Mouse (Mus musculus) hindbrain, embryonic 12.5 days (tissue): ENCODE measurements around the gene Gm21983. TPM values are rescaled to one million over a fixed set of nuclear protein-coding genes. Genes with fewer than 3 reads are reported as not detected.
A peak's percentile ranks its signal among the peaks of the same experiment; 100 is the strongest.

Experiments used
- ATAC-seq: fragments of 200-750 bp; cut with Nextera tagmentation; 2 replicates; pipeline ENCODE4 v1.8.0; 2017; ENCODE audit warnings: moderate TSS enrichment; ENCODE audit not compliant: low FRiP score
- H3K27ac ChIP-seq: fragments of 300-500 bp; sonication (generic); 2 replicates; pipeline ENCODE4 v1.5.1; 2016; ENCODE audit warnings: mild to moderate bottlenecking
- H3K27me3 ChIP-seq: fragments of 300-500 bp; sonication (generic); 2 replicates; pipeline ENCODE4 v1.6.1; 2016; ENCODE audit warnings: mild to moderate bottlenecking
- H3K36me3 ChIP-seq: fragments of 300-500 bp; sonication (generic); 2 replicates; pipeline ENCODE4 v1.6.1; 2016; ENCODE audit warnings: mild to moderate bottlenecking
- H3K4me1 ChIP-seq: fragments of 300-500 bp; sonication (generic); 2 replicates; pipeline ENCODE4 v1.6.1; 2016
- H3K4me2 ChIP-seq: fragments of 300-500 bp; sonication (generic); replicated peaks from 2 replicates; pipeline ENCODE4 v1.6.1; 2016; ENCODE audit warnings: mild to moderate bottlenecking
- H3K4me3 ChIP-seq: fragments of 300-500 bp; sonication (generic); 2 replicates; pipeline ENCODE4 v1.5.1; 2016; ENCODE audit warnings: mild to moderate bottlenecking
- H3K9ac ChIP-seq: fragments of 300-500 bp; sonication (generic); 2 replicates; pipeline ENCODE4 v1.6.1; 2016; ENCODE audit warnings: mild to moderate bottlenecking, moderate library complexity
- H3K9me3 ChIP-seq: fragments of 300-500 bp; sonication (generic); replicated peaks from 2 replicates; pipeline ENCODE4 v1.6.1; 2016; ENCODE audit warnings: mild to moderate bottlenecking
- WGBS: fragments of 180-500 bp; shearing (Covaris S2); methylation state at CpG from one replicate; pipeline ENCODE4 v1.1.7; 2016; 5-methylcytosine and 5-hydroxymethylcytosine counted together
- polyA plus RNA-seq: library from polyadenylated mRNA; unstranded; fragments of >200 nt; fragmentation: Nextera tagmentation; extraction: Ambion mirVana; gene quantifications from 2 replicates; pipeline ENCODE4 v1.2.1, GENCODE M21; 2016

Gm21983 gene
- polyA plus RNA-seq, 1 experiment from 2014 or later, result 1.9 TPM

- Histone ChIP-seq H3K36me3 (peaks cover 58% of the 10 kb centered on the region), H3K4me3 (no peak overlapping the region), H3K27me3 (no peaks in the 10 kb centered on the region), H3K27ac (no peak overlapping the region), H3K9me3 (no peaks in the 10 kb centered on the region), H3K9ac (no peak overlapping the region), H3K4me1 (no peaks in the 10 kb centered on the region), H3K4me2 (no peak overlapping the region)
- ATAC-seq, result no peak
- WGBS, result 94% methylated on average over 8 of the region's 8 CpGs
These were observed 23.0 kb upstream of the Gm21983 start for GRCm38 (mm10) chr7:27203730-27204449.

GRCm38 (mm10) chr7:27198779-27199178 is 17.9 kb upstream of the Gm21983 start:
- WGBS, result 95% methylated on average over 8 of the region's 8 CpGs
- peaks cover 30% of the 10 kb centered on the region for H3K36me3 ChIP-seq
- no peaks in the 10 kb centered on the region for H3K27me3 ChIP-seq

GRCm38 (mm10) chr7:27198355-27198754 is 17.5 kb upstream of the Gm21983 start:
- H3K9me3 ChIP-seq, result no peaks in the 10 kb centered on the region
- H3K27me3 ChIP-seq, result no peaks in the 10 kb centered on the region
- no peak overlapping the region for H3K4me3 ChIP-seq
- H3K4me1 ChIP-seq, result peaks cover 19% of the 10 kb centered on the region
- peaks cover 30% of the 10 kb centered on the region for H3K36me3 ChIP-seq
- no peak for ATAC-seq
- H3K4me2 ChIP-seq, result no peak overlapping the region
- H3K27ac ChIP-seq, result no peak overlapping the region
- H3K9ac ChIP-seq, result no peak overlapping the region

More at GRCm38 (mm10) chr7:27198779-27199178, 17.9 kb upstream of the Gm21983 start:
- ATAC-seq, result no peak
- H3K4me3 ChIP-seq, result no peak overlapping the region
- H3K4me2 ChIP-seq, result no peak overlapping the region
- H3K9me3 ChIP-seq, result no peaks in the 10 kb centered on the region
- no peak overlapping the region for H3K9ac ChIP-seq
- peaks cover 15% of the 10 kb centered on the region for H3K4me1 ChIP-seq
- H3K27ac ChIP-seq, result no peak overlapping the region

- peaks cover 21% of the 10 kb centered on the region for H3K4me1 ChIP-seq
- ATAC-seq, result no peak
- no peaks in the 10 kb centered on the region for H3K9me3 ChIP-seq
- no peak overlapping the region for H3K9ac ChIP-seq
- H3K36me3 ChIP-seq, result peaks cover 30% of the 10 kb centered on the region
- H3K4me2 ChIP-seq, result no peak overlapping the region
- no peak overlapping the region for H3K27ac ChIP-seq
- WGBS, result 91% methylated on average over 8 of the region's 8 CpGs
- no peak overlapping the region for H3K4me3 ChIP-seq
- no peaks in the 10 kb centered on the region for H3K27me3 ChIP-seq
These were observed 16.7 kb upstream of the Gm21983 start for GRCm38 (mm10) chr7:27197634-27198033.

- Histone ChIP-seq H3K4me1 (peaks cover 21% of the 10 kb centered on the region), H3K4me2 (no peak overlapping the region), H3K9ac (no peak overlapping the region), H3K36me3 (peaks cover 30% of the 10 kb centered on the region), H3K27ac (no peak overlapping the region), H3K27me3 (no peaks in the 10 kb centered on the region), H3K9me3 (no peaks in the 10 kb centered on the region), H3K4me3 (no peak overlapping the region)
- no peak for ATAC-seq
- 72% methylated on average over 3 of the region's 3 CpGs for WGBS
These were observed 16.2 kb upstream of the Gm21983 start for GRCm38 (mm10) chr7:27197136-27197535.

- H3K4me1 ChIP-seq, result peaks cover 21% of the 10 kb centered on the region
- peaks cover 34% of the 10 kb centered on the region for H3K36me3 ChIP-seq
- no peaks in the 10 kb centered on the region for H3K27me3 ChIP-seq
- no peaks in the 10 kb centered on the region for H3K9me3 ChIP-seq
- peak; percentile 99 for ATAC-seq
- H3K4me2 ChIP-seq, result peak within 1 kb of the TSS; percentile 91
- H3K27ac ChIP-seq, result peak within 1 kb of the TSS; percentile 97
- WGBS, result 1% methylated on average over 64 of the region's 64 CpGs
- peak within 1 kb of the TSS; percentile 85 for H3K4me3 ChIP-seq
- peak within 1 kb of the TSS; percentile 85 for H3K9ac ChIP-seq
These were observed 15.1 kb upstream of the Gm21983 start, which contains the start of the genes BC024978 and Snrpa for GRCm38 (mm10) chr7:27195681-27196611. TSS of gene BC024978 (plus strand) at chr7:27195781. TSS of gene Snrpa (minus strand) at chr7:27196271.

- WGBS, result 91% methylated on average over 4 of the region's 4 CpGs
- Histone ChIP-seq H3K4me1 (peaks cover 21% of the 10 kb centered on the region), H3K9me3 (no peaks in the 10 kb centered on the region), H3K27ac (no peak overlapping the region), H3K27me3 (no peaks in the 10 kb centered on the region), H3K36me3 (peaks cover 53% of the 10 kb centered on the region), H3K4me2 (peak overlapping the region; percentile 25), H3K9ac (peak overlapping the region; percentile 18; the same call in 1 of the 2 replicates), H3K4me3 (no peak overlapping the region)
- no peak for ATAC-seq
These were observed 12.8 kb upstream of the Gm21983 start for GRCm38 (mm10) chr7:27193731-27194130.

- Histone ChIP-seq H3K27ac (no peak overlapping the region), H3K27me3 (no peaks in the 10 kb centered on the region), H3K4me3 (no peak overlapping the region), H3K9ac (no peak overlapping the region), H3K4me1 (peaks cover 21% of the 10 kb centered on the region), H3K9me3 (no peaks in the 10 kb centered on the region), H3K36me3 (peaks cover 66% of the 10 kb centered on the region), H3K4me2 (no peak overlapping the region)
- ATAC-seq, result no peak
- 95% methylated on average over 5 of the region's 5 CpGs for WGBS
These were observed 11.5 kb upstream of the Gm21983 start for GRCm38 (mm10) chr7:27192434-27192833.

GRCm38 (mm10) chr7:27189271-27189931 is 8.5 kb upstream of the Gm21983 start:
- peak; percentile 47; the same call in 1 of the 2 replicates for ATAC-seq
- H3K36me3 ChIP-seq, result peaks cover 96% of the 10 kb centered on the region

GRCm38 (mm10) chr7:27185986-27186385 is 5.1 kb upstream of the Gm21983 start:
- 94% methylated on average over 5 of the region's 5 CpGs for WGBS
- H3K27ac ChIP-seq, result no peak overlapping the region
- no peak for ATAC-seq

More at GRCm38 (mm10) chr7:27189271-27189931, 8.5 kb upstream of the Gm21983 start:
- H3K4me1 ChIP-seq, result peaks cover 10% of the 10 kb centered on the region
- no peak overlapping the region for H3K27ac ChIP-seq
- no peaks in the 10 kb centered on the region for H3K27me3 ChIP-seq
- no peak overlapping the region for H3K9ac ChIP-seq
- no peaks in the 10 kb centered on the region for H3K9me3 ChIP-seq
- no peak overlapping the region for H3K4me3 ChIP-seq
- H3K4me2 ChIP-seq, result no peak overlapping the region
- 93% methylated on average over 10 of the region's 10 CpGs for WGBS

GRCm38 (mm10) chr7:27184964-27185363 is 4.1 kb upstream of the Gm21983 start:
- no peaks in the 10 kb centered on the region for H3K9me3 ChIP-seq
- H3K4me3 ChIP-seq, result no peak overlapping the region
- ATAC-seq, result no peak
- H3K27ac ChIP-seq, result no peak overlapping the region
- no peak overlapping the region for H3K4me2 ChIP-seq
- H3K4me1 ChIP-seq, result 0 out of 2 replicates have a peak, but pooled peaks cover 2% of the 10 kb centered on the region
- H3K27me3 ChIP-seq, result no peaks in the 10 kb centered on the region
- 72% methylated on average over 3 of the region's 3 CpGs for WGBS
- H3K36me3 ChIP-seq, result peaks cover 68% of the 10 kb centered on the region
- no peak overlapping the region for H3K9ac ChIP-seq

More at GRCm38 (mm10) chr7:27185986-27186385, 5.1 kb upstream of the Gm21983 start:
- H3K9me3 ChIP-seq, result no peaks in the 10 kb centered on the region
- no peak overlapping the region for H3K4me3 ChIP-seq
- no peak overlapping the region for H3K4me2 ChIP-seq
- no peaks in the 10 kb centered on the region for H3K4me1 ChIP-seq
- H3K36me3 ChIP-seq, result peaks cover 78% of the 10 kb centered on the region
- H3K27me3 ChIP-seq, result no peaks in the 10 kb centered on the region
- no peak overlapping the region for H3K9ac ChIP-seq

- H3K4me3 ChIP-seq, result no peak overlapping the region
- no peak overlapping the region for H3K4me2 ChIP-seq
- H3K9me3 ChIP-seq, result no peaks in the 10 kb centered on the region
- H3K4me1 ChIP-seq, result peaks cover 11% of the 10 kb centered on the region
- H3K27me3 ChIP-seq, result no peaks in the 10 kb centered on the region
- 86% methylated on average over 1 of the region's 1 CpGs for WGBS
- H3K9ac ChIP-seq, result no peak overlapping the region
- H3K27ac ChIP-seq, result no peak overlapping the region
- peaks cover 43% of the 10 kb centered on the region for H3K36me3 ChIP-seq
- ATAC-seq, result no peak
These were observed 1.6 kb upstream of the Gm21983 start for GRCm38 (mm10) chr7:27182498-27182897.
